Mouse (Mus musculus) embryonic fibroblast, embryonic 13.5 days (primary cell): ENCODE results near the gene Hpse2.

Source experiments
- CTCF ChIP-seq: IDR thresholded peaks from 2 replicates; pipeline ENCODE4 v1.5.1; 2011; ENCODE audit warnings: mild to moderate bottlenecking, control low read depth, low read length, moderate library complexity, borderline replicate concordance; ENCODE audit not compliant: insufficient read depth
- POLR2A ChIP-seq: IDR thresholded peaks from 2 replicates; pipeline ENCODE4 v1.6.1; 2011; ENCODE audit warnings: low read depth, mild to moderate bottlenecking, control low read depth, low read length, moderate library complexity

- TF ChIP-seq POLR2A (no peak), CTCF (no peak)
Measured at GRCm38 (mm10) chr19:42908553-42908952, 479.6 kb downstream of the Hpse2 start.
